Mouse (Mus musculus) bone marrow macrophage, adult 2 months (primary cell): ENCODE results near the gene Hoxd11.

Experiments
- CTCF ChIP-seq: IDR thresholded peaks from 2 replicates; pipeline ENCODE4 v1.5.1; 2012; ENCODE audit warnings: low read depth, mild to moderate bottlenecking, low read length, moderate library complexity
- POLR2A ChIP-seq: IDR thresholded peaks from 2 replicates; pipeline ENCODE4 v1.6.1; 2012; ENCODE audit warnings: mild to moderate bottlenecking, low read depth, low read length, borderline replicate concordance

GRCm38 (mm10) chr2:74734996-74735811 is 55.8 kb downstream of the Hoxd11 start:
- TF ChIP-seq CTCF (no peak), POLR2A (no peak)
